Mouse (Mus musculus) cerebellum, adult 18-20 months (tissue): ENCODE data around the gene Pik3ap1.
"Not testable (repeated sequence)": the region's sequence is repeated elsewhere in the genome, so short reads cannot be mapped to it uniquely, and the experiment has no call there.

ENCODE experiments used
- DNase-seq, 2 experiments: peaks; one replicate each; pipeline ENCODE4 v3.0.0; 2021

The Pik3ap1 gene

GRCm38 (mm10) chr19:41328743-41329142 is 56.2 kb downstream of the Pik3ap1 start:
- DNase-seq = no peak

DNA sequence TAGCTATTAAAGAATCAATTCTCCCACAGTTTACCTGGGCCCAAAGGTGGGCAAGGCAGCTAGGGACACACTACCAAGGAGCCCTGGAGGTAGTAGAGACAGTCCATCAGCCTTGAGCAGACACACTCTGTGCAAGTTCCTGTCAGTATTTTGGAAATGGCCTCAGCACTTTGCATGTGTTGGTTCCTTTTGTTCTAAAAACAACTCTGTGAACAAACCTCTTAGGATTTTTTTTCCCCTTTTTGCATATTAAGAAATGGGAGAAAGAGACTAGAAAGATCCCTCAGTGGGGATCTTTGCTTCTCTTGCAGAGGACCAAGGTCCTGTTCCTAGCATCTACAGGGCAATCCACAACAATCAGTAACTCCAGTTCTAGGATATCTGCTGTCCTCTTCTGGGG is 61.1 kb downstream of the Pik3ap1 start:
- no peak for DNase-seq

DNA sequence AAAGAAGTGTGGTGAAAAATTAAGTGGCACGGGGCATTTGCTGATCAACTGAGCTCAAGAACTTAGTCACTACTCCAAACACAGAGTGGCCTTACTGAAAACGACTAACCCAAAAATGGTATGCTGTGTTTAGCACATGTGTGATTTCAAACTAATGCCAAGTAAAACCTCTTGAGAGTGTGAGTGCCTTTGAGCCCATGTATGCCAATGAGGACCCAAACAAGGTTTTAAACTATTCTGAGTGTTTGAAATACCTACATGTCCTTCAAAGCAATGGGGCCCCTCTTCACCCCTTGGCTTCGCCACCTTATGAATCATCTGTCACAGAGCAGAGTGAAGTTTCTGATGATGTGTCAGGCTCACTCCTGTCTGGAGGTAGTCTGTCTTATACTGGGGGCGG is 61.8 kb downstream of the Pik3ap1 start:
- DNase-seq = no peak

GRCm38 (mm10) chr19:41321149-41321548 is 63.8 kb downstream of the Pik3ap1 start:
- no peak for DNase-seq

- peak; percentile 34 to 54 for DNase-seq
Observed at GRCm38 (mm10) chr19:41317315-41318095, 67.4 kb downstream of the Pik3ap1 start.

- no peak for DNase-seq
Observed at GRCm38 (mm10) chr19:41314696-41315095, 70.2 kb downstream of the Pik3ap1 start.

GRCm38 (mm10) chr19:41313663-41314062 is 71.2 kb downstream of the Pik3ap1 start:
- peak in 1 of 2 experiments; percentile 13 for DNase-seq

DNA sequence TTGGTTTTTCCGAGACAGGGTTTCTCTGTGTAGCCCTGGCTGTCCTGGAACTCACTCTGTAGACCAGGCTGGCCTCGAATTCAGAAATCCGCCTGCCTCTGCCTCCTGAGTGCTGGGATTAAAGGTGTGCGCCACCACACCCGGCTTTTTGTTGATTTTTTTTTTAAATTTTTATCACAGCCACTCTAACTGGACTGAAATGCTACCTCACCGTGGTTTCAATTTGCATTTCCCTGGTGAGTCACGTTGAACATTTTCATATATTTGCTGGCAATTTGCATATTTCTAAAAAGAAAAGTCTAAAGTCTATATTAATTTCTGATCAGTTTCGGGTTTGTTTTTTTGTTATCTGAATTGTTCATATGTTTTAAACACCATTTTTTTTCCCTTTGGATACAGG is 72.3 kb downstream of the Pik3ap1 start:
- not testable (repeated sequence) for DNase-seq

DNA sequence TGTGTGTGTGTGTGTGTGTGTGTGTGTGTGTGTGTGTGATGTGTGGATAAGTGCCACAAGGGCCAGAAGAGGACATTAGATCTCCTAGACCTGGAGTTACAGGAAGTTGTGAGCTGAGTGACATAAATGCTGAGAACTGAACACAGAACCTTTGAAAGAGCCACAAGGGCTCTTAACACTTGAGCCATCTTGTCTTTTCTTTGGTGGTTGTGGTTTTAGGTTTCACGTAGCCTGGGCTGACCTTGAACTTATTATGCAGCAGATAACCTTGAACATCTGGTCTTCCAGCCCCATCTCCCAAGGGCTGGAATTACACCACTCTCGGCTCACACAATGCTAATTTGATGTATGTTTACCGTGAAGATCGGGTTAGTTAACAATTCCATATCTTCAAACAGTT is 72.9 kb downstream of the Pik3ap1 start:
- DNase-seq = no peak

DNA sequence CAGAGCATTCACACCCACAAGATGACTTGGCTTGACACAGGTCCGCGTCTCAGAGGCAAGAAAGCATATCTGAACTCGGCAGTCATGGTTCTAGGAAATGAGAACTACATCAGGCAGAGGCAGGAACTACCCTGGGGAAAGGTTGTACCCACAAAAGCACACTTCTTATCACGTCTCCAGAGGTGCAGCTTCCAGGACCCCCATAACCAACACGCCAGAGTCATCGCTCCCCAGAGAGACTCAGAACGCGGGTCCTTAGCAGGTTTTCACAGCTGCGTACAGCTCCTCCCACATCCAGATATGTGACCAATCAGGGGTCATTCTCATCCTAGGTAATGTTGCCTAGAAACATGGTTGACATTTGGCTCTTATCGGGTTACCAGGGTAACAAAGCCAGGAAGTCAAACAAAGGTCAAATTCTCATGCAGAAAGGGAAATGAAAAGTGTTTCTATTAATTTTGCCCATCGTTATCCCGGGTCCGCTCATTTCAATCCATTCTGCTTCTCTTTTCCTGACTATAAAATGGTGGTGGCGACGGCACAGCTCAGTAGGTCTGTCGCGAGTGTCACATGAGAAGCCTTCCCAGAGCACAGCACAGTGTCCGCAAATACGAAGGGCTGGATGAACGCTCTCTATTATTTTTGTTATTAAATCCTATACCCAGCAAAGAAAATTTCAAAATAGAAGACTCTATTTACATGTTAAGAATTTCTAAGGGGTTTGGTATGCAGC is 73.8 kb downstream of the Pik3ap1 start:
- DNase-seq = no peak

DNA sequence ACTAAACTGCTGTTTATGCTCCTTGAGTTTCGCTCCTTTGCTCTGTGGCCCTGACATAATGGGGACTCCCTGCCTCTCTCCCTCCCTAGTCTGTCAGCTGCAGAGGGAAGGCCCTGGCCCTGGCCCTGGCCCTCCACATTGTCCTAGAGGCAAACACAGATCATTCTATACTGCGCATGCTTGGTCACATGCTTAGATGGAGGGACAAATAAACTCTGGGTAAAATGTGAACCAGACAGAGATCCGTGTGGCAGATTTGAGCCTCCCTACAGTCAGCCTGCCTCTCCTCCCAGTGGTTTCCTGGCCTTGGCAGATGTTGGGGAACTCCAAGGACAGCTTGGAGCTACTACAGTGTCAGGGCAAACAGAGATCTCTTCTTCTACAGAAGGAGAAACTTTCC is 81.0 kb downstream of the Pik3ap1 start:
- DNase-seq = no peak

DNA sequence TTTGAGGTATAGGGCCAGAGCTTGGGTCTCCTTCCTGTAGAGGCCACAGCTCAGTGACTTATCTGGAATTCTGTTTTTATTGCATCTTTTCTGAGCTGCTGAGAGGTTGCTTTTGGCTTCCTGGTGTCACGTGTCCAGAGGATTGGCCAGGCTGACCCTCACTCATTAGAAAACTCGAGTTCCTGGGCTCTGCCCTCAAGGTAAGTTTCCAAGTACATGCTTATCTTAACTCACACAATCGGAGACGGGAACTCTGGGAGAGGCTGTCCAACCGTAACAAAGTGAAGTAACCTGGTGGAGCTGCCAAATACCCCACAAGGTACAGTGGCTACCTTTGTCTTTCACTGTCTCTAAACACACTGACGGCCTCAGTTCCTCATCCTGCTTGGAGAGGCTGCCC is 81.5 kb downstream of the Pik3ap1 start:
- no peak for DNase-seq

DNA sequence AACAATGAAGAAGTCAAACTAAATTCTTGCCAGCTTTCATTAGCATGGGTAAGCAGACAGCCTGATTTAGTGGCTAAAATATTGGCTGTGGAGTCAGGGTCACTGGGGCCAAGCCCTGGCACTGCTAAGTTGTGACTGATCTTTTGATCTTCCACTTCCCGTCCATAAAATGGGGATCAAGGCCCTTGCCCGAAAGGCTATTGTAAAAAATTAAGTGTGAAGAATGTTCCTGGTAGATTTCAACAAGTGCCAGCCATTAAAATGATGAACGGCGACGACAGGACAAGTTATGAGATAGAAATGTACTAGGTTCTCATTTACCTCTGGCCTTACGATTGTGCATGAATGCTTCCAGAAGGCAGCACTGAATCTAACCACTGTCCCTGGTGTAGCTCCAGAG is 83.0 kb downstream of the Pik3ap1 start:
- DNase-seq = no peak

DNA sequence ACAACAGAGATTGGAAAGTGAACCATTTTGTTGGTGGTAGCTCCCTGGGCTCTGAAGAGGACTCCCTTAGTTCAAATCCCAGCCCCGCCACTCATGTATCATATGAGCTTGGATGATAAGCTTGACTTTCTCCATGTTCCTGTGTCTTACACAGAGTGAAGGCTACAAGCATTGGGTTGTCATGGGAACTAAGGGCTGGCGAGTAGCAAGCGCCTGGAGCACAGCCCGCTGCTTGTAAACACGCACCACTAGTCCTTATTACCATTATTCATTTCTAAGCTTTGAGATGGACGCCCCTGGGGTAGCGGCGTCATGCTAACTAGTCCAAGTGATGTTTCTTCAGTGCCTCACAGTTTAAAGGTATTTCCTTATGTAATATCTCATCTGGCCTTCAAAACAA is 85.5 kb downstream of the Pik3ap1 start:
- DNase-seq = no peak

DNA sequence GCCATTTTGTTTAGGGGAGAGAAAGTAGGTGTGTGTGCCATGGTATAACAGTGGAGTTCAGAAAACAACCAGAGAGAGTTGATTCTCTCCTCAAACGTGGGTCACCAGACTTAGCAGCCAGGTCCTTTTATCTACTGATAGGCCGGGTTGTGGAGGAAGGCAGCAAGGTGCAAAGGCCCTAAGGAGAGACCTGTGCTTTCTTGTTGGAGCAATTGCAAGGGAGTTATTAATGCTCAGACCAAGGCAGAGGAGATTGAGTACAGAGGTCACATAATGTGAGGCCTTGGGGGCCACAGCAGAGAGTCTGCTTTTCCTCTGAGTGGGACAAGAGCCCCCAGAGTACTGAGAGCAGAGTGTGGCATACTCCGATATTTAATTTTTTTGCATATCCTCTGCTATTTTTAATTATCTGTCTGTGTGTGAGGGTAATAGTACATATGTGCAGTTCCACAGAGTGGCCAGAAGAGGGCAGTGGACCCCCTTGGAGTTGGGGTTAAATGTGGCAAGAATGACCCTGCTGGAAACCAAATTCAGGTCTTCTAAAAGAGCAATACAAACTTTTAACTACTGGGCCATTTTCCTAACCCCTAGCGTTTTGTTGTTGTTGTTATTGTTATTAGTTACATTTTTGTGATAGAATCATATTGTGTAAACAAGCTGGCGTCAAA is 93.8 kb downstream of the Pik3ap1 start:
- DNase-seq = no peak

GRCm38 (mm10) chr19:41288568-41288967 is 96.3 kb downstream of the Pik3ap1 start:
- no peak for DNase-seq

DNA sequence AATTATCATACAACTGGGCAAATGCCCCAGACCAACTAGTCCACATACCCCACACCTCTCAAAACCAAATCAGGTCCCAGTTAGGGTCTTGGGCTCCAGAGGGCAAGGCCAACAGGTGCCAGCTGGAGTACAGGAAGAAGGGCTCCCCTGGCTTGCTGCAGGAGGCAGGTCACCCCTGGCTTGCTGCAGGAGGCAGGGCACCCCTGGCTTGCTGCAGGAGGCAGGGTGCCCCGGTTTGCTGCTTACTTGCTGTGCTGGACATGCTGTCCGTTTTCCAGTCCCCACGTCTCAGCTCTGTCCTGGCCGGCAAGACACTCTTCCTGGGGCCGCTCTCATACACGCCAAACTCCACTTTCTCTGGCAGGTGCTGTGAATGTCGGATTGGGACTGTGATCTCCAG is 97.7 kb downstream of the Pik3ap1 start:
- DNase-seq = no peak

GRCm38 (mm10) chr19:41284515-41284914 is 100.4 kb downstream of the Pik3ap1 start:
- no peak for DNase-seq

DNA sequence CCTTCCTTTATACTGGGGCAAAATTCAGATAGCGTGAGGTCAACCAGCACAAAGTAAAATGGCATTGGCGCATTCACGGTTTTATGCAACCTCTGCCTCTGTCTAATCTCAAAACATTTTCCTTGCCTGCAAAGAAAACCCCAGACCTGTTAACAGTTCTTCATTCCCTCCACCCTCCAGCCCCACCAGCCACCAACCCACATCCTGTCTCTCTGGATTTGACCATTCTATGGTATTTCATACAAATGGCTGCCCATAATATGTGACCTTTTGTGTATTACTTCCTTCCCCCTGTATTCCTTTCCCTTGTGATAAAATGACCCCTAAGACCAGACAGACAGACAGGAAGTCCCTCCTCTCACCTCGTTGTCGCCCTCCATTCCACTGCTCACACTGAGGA is 102.2 kb downstream of the Pik3ap1 start:
- DNase-seq = no peak

DNA sequence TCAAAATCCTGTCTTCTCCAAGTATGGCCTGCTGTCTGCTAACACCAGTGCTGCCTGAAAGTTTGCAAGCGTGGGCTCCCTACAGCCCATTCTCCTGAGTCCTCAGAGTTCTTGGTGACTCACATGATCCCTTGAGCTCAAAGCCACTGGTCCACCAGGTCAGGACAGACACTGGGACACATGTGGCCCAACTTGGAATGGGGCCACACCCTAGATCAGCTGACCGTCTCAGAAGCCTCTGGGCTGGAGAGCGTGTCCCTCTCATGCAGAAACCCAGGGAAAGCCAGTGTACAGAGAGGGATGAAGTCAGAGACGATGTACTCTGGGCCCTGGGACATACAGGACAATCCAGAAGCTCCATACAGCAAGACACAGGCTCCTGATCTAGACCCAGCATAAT is 102.7 kb downstream of the Pik3ap1 start:
- no peak for DNase-seq

DNA sequence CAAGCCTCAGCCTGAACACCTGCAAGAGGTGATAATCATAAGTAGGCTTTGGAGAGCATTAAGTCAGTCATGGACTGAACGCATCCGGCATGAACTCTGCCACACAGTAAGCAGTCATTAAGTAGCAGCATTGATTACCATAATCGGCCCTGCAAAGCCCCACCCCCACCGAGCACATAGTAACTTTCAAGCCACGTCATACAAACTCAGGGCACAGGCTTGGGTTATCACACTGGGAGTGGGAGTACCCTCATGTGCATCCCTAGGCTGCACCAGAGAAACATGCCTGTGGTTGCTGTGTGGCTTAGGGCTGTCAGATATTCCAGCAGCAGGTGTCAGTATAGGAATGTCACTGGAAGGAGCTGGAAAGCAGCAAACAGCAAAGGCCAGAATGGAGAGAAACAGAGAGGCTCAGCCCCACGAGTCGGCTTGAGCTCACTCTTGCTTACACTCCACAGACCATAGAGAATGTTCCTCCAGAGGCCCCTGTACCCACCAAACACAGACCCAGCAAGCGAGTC is 105.1 kb downstream of the Pik3ap1 start:
- DNase-seq = no peak

GRCm38 (mm10) chr19:41278606-41279005 is 106.3 kb downstream of the Pik3ap1 start:
- no peak for DNase-seq

DNA sequence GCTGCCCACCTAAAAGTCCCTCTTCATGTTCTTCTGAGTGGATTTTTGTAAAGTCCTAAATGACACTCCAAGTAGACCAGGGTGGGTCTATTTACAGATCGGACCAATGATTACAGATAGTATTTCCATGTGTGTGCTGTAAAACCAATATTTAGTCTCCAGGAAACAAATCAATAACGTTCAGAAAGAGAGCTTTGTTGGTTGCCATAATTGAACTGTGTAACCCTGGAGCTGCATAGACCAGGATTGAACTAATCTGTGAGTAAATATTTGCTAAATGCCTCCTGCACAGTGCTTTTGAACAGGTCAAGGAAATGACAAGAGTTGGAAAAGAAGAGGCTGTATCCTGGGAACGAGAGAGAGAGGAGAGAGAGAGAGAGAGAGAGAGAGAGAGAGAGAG is 109.3 kb downstream of the Pik3ap1 start:
- DNase-seq = no peak

- DNase-seq = no peak
Observed at GRCm38 (mm10) chr19:41270906-41271305, 114.0 kb downstream of the Pik3ap1 start.
